Mouse (Mus musculus): ENCODE measurements around the gene Pold1.

The Pold1 gene

GRCm38 (mm10) chr7:44525126-44525832 is 23.4 kb downstream of the Pold1 start:
- DNase-seq (ENCODE audit: low spot score in 2 of 2): no peak

- DNase-seq (ENCODE audit: low spot score in 2 of 2): no peak
Measured at GRCm38 (mm10) chr7:44524502-44524901, 24.1 kb downstream of the Pold1 start, which contains the start of gene Mybpc2. Gene Mybpc2 (minus strand): TSS chr7:44524656.

DNA sequence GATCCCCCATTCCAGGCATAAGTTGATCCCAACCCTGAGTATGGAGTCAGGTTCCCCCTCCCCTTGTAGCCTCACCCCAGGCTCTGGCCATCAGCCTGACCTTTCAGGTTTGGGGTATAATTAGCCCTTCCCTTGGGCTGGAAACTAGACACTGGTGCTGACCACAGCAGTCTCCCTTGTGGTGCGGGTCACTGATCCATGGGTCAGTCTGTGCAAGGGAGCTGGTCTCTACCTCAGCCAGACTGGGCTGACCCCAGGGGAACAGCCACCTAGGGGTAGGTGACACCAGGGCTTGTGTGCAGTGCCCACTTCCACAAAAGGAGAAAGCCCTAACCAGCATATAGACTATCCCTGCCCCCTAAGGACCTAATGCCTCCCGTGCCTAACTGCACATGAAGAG is 25.6 kb downstream of the Pold1 start:
- no peak for DNase-seq (ENCODE audit: low spot score in 2 of 2)

- no peak for DNase-seq (ENCODE audit: low spot score in 2 of 2)
Measured at GRCm38 (mm10) chr7:44521710-44522109, 26.9 kb downstream of the Pold1 start.

- no peak for DNase-seq (ENCODE audit: low spot score in 2 of 2)
Measured at GRCm38 (mm10) chr7:44520990-44521389, 27.7 kb downstream of the Pold1 start.

DNA sequence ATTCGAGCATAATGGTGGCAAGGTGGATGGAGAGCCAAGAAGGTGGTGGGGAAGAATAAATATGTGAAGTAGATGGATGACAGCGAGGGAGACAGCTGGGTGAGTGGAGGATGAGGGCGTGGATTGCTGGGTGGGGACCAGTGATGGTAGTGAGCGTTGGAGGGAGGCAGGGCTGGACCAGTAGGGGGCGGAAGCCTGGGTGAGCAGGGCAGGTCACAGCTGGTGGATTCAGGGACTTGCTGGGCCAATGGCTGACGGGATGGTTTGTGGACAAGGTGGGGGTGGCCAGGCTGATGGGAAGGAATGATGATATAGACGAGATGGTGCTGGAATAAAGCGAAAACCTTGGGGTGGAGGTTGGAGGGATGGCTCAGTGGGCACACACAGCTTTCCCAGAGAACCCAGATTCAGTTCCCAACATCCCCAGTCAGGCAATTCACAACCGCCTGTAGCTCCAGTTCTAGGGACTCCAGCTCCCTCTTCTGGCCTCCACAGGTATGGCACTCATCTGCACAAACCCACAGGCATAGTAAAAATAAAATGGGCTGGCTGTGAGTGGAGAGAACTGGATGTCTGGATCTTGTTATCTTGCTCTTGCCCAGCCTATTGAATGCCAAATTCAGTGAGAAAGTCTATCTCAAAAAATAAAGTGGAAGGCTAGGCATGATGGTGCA is 29.3 kb downstream of the Pold1 start:
- DNase-seq (ENCODE audit: low spot score in 2 of 2): no peak

GRCm38 (mm10) chr7:44507491-44507890 is 41.2 kb downstream of the Pold1 start:
- DNase-seq (ENCODE audit: low spot score in 2 of 2): no peak

GRCm38 (mm10) chr7:44501563-44502115 is 47.0 kb downstream of the Pold1 start:
- DNase-seq (ENCODE audit: low spot score in 2 of 2): peak in 1 of 2 experiments; percentile 64

DNA sequence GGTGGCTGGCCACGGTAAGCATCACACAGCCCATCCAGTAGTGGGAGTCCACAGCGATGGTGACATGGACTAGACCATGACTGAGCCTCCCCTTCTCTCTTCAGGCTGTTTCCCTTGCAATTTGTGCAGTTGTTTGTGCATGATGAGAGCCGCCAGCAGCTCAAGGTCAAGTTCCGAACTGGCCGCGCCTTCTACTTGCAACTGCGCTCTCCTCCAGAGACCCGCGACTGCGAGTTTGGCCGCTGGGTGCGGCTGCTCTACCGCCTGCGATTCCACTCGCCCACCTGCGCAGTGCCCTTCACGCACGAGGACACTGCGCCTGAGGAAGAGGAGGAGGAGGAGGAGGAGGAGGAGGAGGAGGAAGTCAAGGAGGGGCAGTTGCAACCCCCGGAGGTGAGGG is 48.6 kb downstream of the Pold1 start:
- no peak for DNase-seq (ENCODE audit: low spot score in 2 of 2)

- no peak for DNase-seq (ENCODE audit: low spot score in 2 of 2)
Measured at GRCm38 (mm10) chr7:44498922-44499321, 49.7 kb downstream of the Pold1 start.

- DNase-seq (ENCODE audit: low spot score in 2 of 2): no peak
Measured at GRCm38 (mm10) chr7:44497361-44498055, 51.1 kb downstream of the Pold1 start.

GRCm38 (mm10) chr7:44496771-44497109 is 51.9 kb downstream of the Pold1 start:
- DNase-seq (ENCODE audit: low spot score in 2 of 2): no peak

DNA sequence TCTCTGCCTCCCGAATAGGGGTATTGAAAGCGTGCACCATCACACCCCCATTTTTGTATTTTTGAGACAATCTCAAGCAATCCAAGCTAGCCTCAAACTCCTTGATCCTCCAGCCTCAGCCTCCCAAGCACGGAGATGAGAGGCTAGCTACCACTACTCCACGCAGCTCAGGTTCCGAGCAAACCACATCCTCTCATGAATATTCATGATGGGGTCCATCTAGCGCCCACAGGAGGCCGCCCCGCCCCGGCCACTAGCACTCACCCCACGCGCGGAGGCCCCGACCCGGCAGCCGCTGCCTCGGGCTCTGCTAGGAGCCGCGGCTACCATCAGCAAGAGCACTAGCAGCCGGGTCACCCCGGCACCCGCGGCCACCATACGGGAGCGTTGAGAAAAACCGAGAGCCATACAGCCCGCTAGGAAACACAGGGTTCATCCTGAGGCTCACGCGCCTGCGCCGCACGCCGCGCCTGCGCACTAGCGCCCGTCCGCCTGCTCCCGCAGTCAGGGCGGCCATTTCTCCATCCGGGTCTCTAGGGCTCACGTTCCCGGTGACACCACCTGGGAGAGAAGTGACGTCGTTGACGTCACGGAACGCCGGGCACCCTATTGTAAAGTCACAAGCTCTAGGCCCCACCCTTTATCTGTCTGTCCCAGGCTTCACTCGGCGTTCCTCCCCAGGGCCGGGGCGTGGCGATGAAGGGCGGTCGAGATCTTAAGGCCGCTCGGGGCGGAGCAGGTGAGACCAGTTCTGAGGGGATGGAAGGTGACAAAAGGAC is 52.5 kb downstream of the Pold1 start, which contains the start of the genes Emc10 and Fam71e1:
Gene Emc10 (minus strand): TSS at position 538 of the 779 bp plus-strand sequence.
Gene Fam71e1 (plus strand): TSS at position 590 of the 779 bp plus-strand sequence.
- peak; percentile 97 for DNase-seq (ENCODE audit: low spot score in 2 of 2)

GRCm38 (mm10) chr7:44495086-44495485 is 53.6 kb downstream of the Pold1 start:
- no peak for DNase-seq (ENCODE audit: low spot score in 2 of 2)

- DNase-seq (ENCODE audit: low spot score in 2 of 2): no peak
Measured at GRCm38 (mm10) chr7:44494681-44495080, 54.0 kb downstream of the Pold1 start.

DNA sequence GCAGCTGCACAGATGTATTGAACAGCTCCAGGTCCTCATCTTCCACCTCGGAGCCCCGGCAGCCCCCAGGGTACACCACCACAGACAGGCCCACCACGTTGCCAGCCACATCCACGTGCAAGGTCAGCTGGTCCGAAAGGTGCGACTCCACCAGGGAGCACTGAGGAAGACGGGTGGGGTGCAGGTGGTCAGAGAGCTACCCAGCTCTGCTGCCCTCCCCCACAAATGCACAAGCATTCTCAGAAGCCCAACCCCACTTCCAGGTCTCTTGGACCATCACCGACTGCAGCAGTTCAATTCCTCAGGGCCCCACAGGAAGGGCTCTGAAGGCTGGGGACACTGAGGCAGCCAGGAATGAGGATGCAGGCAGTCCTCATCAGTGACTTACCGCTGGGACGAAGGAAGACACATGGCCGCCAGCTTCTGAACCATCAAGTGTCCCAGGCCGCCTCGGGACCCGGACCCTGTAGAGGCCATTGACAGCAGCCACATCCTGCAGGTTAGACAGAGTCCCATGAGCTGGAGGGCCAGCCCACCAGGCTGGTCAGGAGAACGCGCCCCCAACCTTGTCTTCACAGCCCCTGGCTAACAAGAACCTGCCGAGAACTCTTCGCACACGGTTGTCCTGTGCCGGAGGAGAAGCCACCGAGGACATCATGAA is 56.4 kb downstream of the Pold1 start:
- no peak for DNase-seq (ENCODE audit: low spot score in 2 of 2)

GRCm38 (mm10) chr7:44491391-44491790 is 57.3 kb downstream of the Pold1 start:
- no peak for DNase-seq (ENCODE audit: low spot score in 2 of 2)

GRCm38 (mm10) chr7:44490281-44490680 is 58.4 kb downstream of the Pold1 start:
- no peak for DNase-seq (ENCODE audit: low spot score in 2 of 2)

DNA sequence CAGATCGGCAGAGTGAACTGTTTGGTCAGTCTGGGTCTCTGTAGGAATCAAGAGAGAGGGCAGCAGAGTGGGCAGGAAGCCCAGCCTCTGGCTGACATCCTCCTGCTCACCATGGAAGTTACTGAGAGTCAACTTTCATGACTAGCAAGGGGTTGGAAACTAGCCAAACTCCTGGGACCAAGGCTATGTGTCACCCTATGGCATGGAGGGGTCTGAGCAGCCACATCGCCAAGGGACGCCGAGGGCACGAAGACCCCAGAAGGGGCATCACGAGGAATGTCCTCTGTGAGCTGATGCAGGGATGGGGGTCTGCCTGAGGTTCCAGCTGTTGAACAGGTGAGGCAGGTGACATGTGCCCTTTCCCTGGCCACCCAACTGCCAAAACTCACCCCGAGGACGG is 60.1 kb downstream of the Pold1 start:
- no peak for DNase-seq (ENCODE audit: low spot score in 2 of 2)

GRCm38 (mm10) chr7:44487936-44488335 is 60.7 kb downstream of the Pold1 start:
- peak in 1 of 2 experiments; percentile 3 for DNase-seq (ENCODE audit: low spot score in 2 of 2)

Measured in frontal cortex, postnatal 14 days (tissue).